Mouse (Mus musculus) embryonic facial prominence, embryonic 10.5 days (tissue): Measurements from ENCODE around the gene Kif5c. TPM values are rescaled to one million over a fixed set of nuclear protein-coding genes. Genes with fewer than 3 reads are reported as not detected.

ENCODE experiments used
- DNase-seq: peaks from one replicate; pipeline ENCODE4 v3.0.0-alpha.2; 2017; ENCODE audit warnings: low spot score
- H3K27ac ChIP-seq: fragments of 300-500 bp; sonication (generic); replicated peaks from 2 replicates; pipeline ENCODE4 v1.5.1; 2016; ENCODE audit warnings: mild to moderate bottlenecking
- H3K27me3 ChIP-seq: fragments of 300-500 bp; sonication (generic); replicated peaks from 2 replicates; pipeline ENCODE4 v1.6.1; 2016; ENCODE audit warnings: low read depth, mild to moderate bottlenecking; ENCODE audit not compliant: poor library complexity, severe bottlenecking
- H3K36me3 ChIP-seq: fragments of 300-500 bp; sonication (generic); replicated peaks from 2 replicates; pipeline ENCODE4 v1.6.1; 2016; ENCODE audit warnings: mild to moderate bottlenecking, moderate library complexity
- H3K4me1 ChIP-seq: fragments of 300-500 bp; sonication (generic); 2 replicates; pipeline ENCODE4 v1.6.1; 2016
- H3K4me3 ChIP-seq: fragments of 300-500 bp; sonication (generic); 2 replicates; pipeline ENCODE4 v1.5.1; 2016; ENCODE audit warnings: mild to moderate bottlenecking, moderate library complexity
- H3K9me3 ChIP-seq: fragments of 300-500 bp; sonication (generic); 2 replicates; pipeline ENCODE4 v1.6.1; 2016; ENCODE audit warnings: mild to moderate bottlenecking
- WGBS: fragments of 180-500 bp; shearing (Covaris S2); methylation state at CpG from one replicate; pipeline ENCODE4 v1.1.7; 2016; 5-methylcytosine and 5-hydroxymethylcytosine counted together
- polyA plus RNA-seq: library from polyadenylated mRNA; unstranded; fragments of >200 nt; fragmentation: Nextera tagmentation; extraction: Ambion mirVana; gene quantifications from 2 replicates; pipeline ENCODE4 v1.2.1, GENCODE M21; 2016

The Kif5c gene
- polyA plus RNA-seq, 1 experiment from 2014 or later: 30.4 TPM

DNA sequence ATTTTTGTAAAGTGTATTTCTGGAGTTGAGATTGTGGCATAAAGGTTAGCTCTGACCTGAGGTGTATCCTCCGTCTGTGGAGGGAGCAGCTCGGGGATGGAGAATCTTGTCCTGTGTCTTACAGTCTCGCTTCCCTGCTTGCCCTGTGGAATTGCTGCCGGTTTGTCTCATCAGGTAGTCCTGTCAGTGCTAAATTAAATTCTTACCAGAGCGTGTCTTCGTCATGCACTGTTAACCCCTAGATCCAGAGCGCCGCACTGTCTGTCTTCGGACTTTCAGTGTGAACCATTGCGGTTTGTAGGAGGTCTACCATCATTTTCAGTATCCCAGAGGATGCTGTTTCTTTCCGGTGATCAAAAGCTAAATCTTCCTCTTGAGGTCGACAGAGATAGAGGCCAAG is 10.1 kb downstream of the Kif5c start:
- H3K27ac ChIP-seq: no peak overlapping the region
- H3K9me3 ChIP-seq: no peaks in the 10 kb centered on the region; the same call in 1 of the 2 replicates
- WGBS: 87% methylated on average over 12 of the region's 12 CpGs
- H3K4me3 ChIP-seq: no peak overlapping the region
- no peak for DNase-seq
- no peaks in the 10 kb centered on the region for H3K27me3 ChIP-seq
- peaks cover 39% of the 10 kb centered on the region for H3K36me3 ChIP-seq
- H3K4me1 ChIP-seq: peaks cover 28% of the 10 kb centered on the region

DNA sequence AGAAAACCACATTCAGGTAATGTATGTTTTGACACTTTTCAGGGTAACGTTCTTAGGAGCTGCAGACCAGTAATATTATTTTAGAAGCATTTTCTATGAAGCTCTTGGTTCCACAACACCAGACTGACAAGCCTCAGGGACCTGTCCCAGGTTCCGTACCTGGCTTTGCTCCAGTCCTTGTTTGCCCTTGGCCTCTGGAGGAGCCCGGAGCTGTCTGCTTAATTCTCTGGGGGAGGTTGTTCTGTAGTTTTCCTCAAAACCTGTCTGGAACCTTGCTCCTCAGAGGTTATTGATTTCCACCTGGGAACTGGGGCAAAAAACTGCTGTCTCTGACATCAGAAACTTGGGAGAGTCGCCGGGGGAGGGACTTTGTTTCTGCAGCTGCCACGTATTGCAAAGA is 11.5 kb downstream of the Kif5c start:
- Histone ChIP-seq H3K27ac (no peak overlapping the region), H3K4me3 (no peak overlapping the region), H3K36me3 (peaks cover 31% of the 10 kb centered on the region), H3K4me1 (peaks cover 30% of the 10 kb centered on the region), H3K9me3 (no peaks in the 10 kb centered on the region), H3K27me3 (no peaks in the 10 kb centered on the region)
- no peak for DNase-seq
- 90% methylated on average over 6 of the region's 6 CpGs for WGBS

- H3K4me1 ChIP-seq: peaks cover 23% of the 10 kb centered on the region
- no peak for DNase-seq
- WGBS: 58% methylated on average over 9 of the region's 9 CpGs
- H3K36me3 ChIP-seq: peaks cover 24% of the 10 kb centered on the region
- no peaks in the 10 kb centered on the region for H3K27me3 ChIP-seq
- H3K9me3 ChIP-seq: no peaks in the 10 kb centered on the region
- H3K27ac ChIP-seq: peak overlapping the region; percentile 66
- H3K4me3 ChIP-seq: no peak overlapping the region
Observed at GRCm38 (mm10) chr2:49633231-49633630, 14.1 kb downstream of the Kif5c start.

DNA sequence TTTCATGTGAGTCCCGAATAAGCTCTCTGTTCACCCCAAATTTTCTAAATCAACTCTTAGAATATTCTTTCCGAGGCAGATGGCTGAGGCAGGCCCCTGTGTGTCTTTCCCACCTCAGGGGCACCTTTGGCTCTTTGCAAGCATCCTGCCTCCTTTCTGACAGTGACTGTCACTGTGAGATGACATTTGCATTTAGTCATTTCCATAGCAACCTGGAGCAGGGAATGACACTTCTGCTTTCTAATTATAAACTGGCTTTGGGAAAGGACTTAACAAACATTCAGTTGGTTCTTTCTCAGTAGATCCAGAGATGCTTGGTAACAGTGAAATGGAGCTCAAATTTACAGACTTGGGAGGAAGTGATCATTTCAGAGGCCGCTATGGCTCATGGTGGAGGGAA is 23.7 kb downstream of the Kif5c start:
- peaks cover 25% of the 10 kb centered on the region for H3K36me3 ChIP-seq
- DNase-seq: no peak
- peaks cover 9% of the 10 kb centered on the region; the same call in 1 of the 2 replicates for H3K9me3 ChIP-seq
- 89% methylated on average over 3 of the region's 3 CpGs for WGBS
- no peak overlapping the region for H3K27ac ChIP-seq
- no peak overlapping the region for H3K4me3 ChIP-seq
- H3K27me3 ChIP-seq: no peaks in the 10 kb centered on the region
- H3K4me1 ChIP-seq: peaks cover 1% of the 10 kb centered on the region; the same call in 1 of the 2 replicates

- WGBS: 90% methylated on average over 8 of the region's 8 CpGs
- Histone ChIP-seq H3K36me3 (peaks cover 25% of the 10 kb centered on the region), H3K9me3 (peaks cover 9% of the 10 kb centered on the region; the same call in 1 of the 2 replicates), H3K4me3 (no peak overlapping the region), H3K4me1 (peaks cover 5% of the 10 kb centered on the region; the same call in 1 of the 2 replicates), H3K27ac (no peak overlapping the region), H3K27me3 (no peaks in the 10 kb centered on the region)
- DNase-seq: no peak
Observed at GRCm38 (mm10) chr2:49643756-49644155, 24.7 kb downstream of the Kif5c start.

GRCm38 (mm10) chr2:49647591-49647990 is 28.5 kb downstream of the Kif5c start:
- Histone ChIP-seq H3K27ac (no peak overlapping the region), H3K36me3 (peaks cover 35% of the 10 kb centered on the region), H3K4me1 (peaks cover 5% of the 10 kb centered on the region; the same call in 1 of the 2 replicates), H3K9me3 (peaks cover 9% of the 10 kb centered on the region; the same call in 1 of the 2 replicates), H3K4me3 (no peak overlapping the region), H3K27me3 (no peaks in the 10 kb centered on the region)
- DNase-seq: peak; percentile 6
- 89% methylated on average over 6 of the region's 6 CpGs for WGBS

GRCm38 (mm10) chr2:49648344-49648743 is 29.2 kb downstream of the Kif5c start:
- H3K4me3 ChIP-seq: no peak overlapping the region
- H3K9me3 ChIP-seq: peaks cover 9% of the 10 kb centered on the region; the same call in 1 of the 2 replicates
- no peaks in the 10 kb centered on the region for H3K27me3 ChIP-seq
- peaks cover 33% of the 10 kb centered on the region for H3K36me3 ChIP-seq
- WGBS: 84% methylated on average over 9 of the region's 9 CpGs
- H3K27ac ChIP-seq: no peak overlapping the region
- H3K4me1 ChIP-seq: peaks cover 5% of the 10 kb centered on the region; the same call in 1 of the 2 replicates
- peak; percentile 9 for DNase-seq

DNA sequence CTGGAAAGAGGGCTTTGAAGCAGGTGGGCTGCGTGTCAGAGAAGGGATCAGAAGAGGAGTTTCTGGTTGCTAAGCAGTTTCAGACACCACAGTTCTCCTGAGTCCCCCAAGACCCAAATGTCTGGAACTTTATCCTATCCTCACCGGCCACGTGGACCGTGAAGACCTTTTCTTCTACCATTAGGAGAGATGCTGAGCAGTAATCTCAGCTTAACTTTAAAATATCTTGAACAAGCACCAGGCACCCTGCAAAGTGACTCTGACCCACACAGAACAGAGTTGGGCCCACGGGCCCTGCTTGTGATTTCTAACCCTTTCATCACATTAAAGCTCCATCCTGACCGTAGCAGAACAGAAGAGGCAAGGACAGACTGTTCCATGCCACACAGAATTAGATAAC is 29.7 kb downstream of the Kif5c start:
- H3K4me3 ChIP-seq: no peak overlapping the region
- DNase-seq: peak; percentile 7
- 92% methylated on average over 6 of the region's 6 CpGs for WGBS
- H3K36me3 ChIP-seq: peaks cover 28% of the 10 kb centered on the region
- H3K27ac ChIP-seq: no peak overlapping the region
- peaks cover 5% of the 10 kb centered on the region; the same call in 1 of the 2 replicates for H3K4me1 ChIP-seq
- H3K27me3 ChIP-seq: no peaks in the 10 kb centered on the region
- peaks cover 7% of the 10 kb centered on the region; the same call in 1 of the 2 replicates for H3K9me3 ChIP-seq

GRCm38 (mm10) chr2:49649211-49649610 is 30.1 kb downstream of the Kif5c start:
- Histone ChIP-seq H3K4me3 (no peak overlapping the region), H3K4me1 (peaks cover 5% of the 10 kb centered on the region; the same call in 1 of the 2 replicates), H3K27me3 (no peaks in the 10 kb centered on the region), H3K9me3 (peaks cover 3% of the 10 kb centered on the region; the same call in 1 of the 2 replicates), H3K27ac (no peak overlapping the region), H3K36me3 (peaks cover 24% of the 10 kb centered on the region)
- peak; percentile 3 for DNase-seq
- 88% methylated on average over 10 of the region's 10 CpGs for WGBS

GRCm38 (mm10) chr2:49651737-49652136 is 32.6 kb downstream of the Kif5c start:
- Histone ChIP-seq H3K27me3 (no peaks in the 10 kb centered on the region), H3K9me3 (no peaks in the 10 kb centered on the region), H3K4me3 (no peak overlapping the region), H3K36me3 (peaks cover 20% of the 10 kb centered on the region), H3K27ac (no peak overlapping the region), H3K4me1 (peaks cover 15% of the 10 kb centered on the region)
- WGBS: 78% methylated on average over 1 of the region's 1 CpGs
- DNase-seq: no peak

DNA sequence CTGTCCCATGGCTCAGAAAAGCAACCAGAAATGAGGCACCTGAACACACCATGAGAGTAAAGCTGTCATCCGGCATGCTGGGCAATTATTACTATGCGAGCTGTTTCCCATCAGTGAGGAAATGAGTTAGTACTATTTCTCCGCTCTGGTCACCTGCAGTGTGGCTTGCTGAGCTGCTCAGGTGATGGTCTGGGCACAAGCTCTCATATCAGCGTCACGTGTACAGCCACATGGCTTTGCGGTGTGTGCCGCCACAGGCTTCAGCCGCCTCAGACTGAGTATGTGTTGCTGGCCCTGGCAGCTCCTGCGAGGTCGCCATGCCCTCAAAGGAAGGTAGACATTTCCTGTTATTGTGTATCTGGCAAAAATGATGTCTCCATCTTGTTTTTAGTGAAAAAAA is 35.5 kb downstream of the Kif5c start:
- Histone ChIP-seq H3K4me1 (peaks cover 21% of the 10 kb centered on the region), H3K4me3 (no peak overlapping the region), H3K27ac (no peak overlapping the region), H3K36me3 (peaks cover 20% of the 10 kb centered on the region), H3K27me3 (no peaks in the 10 kb centered on the region), H3K9me3 (no peaks in the 10 kb centered on the region)
- WGBS: 92% methylated on average over 10 of the region's 10 CpGs
- DNase-seq: no peak

DNA sequence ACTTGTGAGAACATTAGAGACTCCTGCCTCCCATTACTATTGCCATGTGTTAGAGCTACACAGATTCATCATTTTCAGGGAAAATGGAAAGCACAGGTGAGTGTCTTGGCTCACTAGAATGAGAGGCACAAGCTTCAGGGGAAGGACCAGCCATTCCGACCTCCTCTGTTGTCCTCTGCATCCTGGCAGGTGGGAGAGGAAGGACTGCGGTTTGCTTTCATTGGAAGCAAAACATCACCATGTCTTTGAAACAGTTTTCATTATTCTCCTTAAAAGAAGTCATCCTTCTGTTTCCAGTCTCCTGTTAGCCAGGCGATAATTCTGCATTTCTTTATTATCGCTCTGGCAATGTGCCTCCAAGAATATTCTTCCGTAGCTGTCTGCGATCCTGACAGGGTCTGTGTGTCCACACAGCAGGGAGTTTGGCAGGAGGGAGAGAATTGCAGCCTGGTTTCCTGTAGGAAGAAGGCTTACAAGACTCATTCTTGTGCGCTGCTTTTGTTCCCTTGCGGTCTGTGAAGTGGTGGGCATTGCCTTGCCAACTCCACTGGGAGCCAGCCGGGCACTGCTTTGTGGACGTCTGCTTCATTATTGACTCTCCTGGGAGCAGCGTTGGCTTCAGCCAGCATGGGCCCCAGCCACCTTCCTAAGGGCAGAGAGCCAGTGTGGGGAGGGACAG is 36.2 kb downstream of the Kif5c start:
- DNase-seq: no peak
- WGBS: 76% methylated on average over 11 of the region's 11 CpGs
- H3K27me3 ChIP-seq: no peaks in the 10 kb centered on the region
- peaks cover 28% of the 10 kb centered on the region for H3K4me1 ChIP-seq
- no peaks in the 10 kb centered on the region for H3K9me3 ChIP-seq
- H3K36me3 ChIP-seq: peaks cover 20% of the 10 kb centered on the region
- H3K27ac ChIP-seq: no peak overlapping the region
- no peak overlapping the region for H3K4me3 ChIP-seq

DNA sequence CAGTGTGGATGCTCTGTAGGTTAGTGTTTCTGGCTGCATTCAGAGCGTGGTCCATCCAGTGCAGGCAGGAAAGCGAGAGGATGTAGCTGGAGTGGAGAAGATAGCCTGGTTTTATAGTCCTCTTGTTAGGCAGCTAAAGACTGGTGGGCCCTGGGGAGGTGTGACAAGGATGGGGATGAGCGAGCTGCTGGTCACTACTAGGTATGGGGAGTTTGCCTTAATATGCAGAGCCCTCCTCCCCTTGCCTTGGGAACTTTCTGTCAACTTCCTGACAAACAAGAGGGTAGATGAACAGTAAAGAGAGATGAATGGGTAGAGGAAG is 36.7 kb downstream of the Kif5c start:
- no peak for DNase-seq
- 90% methylated on average over 3 of the region's 3 CpGs for WGBS
- H3K27me3 ChIP-seq: no peaks in the 10 kb centered on the region
- H3K36me3 ChIP-seq: peaks cover 17% of the 10 kb centered on the region
- no peak overlapping the region for H3K27ac ChIP-seq
- no peaks in the 10 kb centered on the region for H3K9me3 ChIP-seq
- H3K4me1 ChIP-seq: peaks cover 31% of the 10 kb centered on the region
- no peak overlapping the region for H3K4me3 ChIP-seq
